In genomic region chr19:42936661-42937193, GRCm38 (mm10) we compare ENCODE assay signal across 13 mouse cellular contexts.
A peak's percentile ranks its signal among the peaks of the same experiment; 100 is the strongest.
DNase-seq lines count a peak whose midpoint lies in the region; ATAC-seq lines count a peak whose summit lies in the region.
"Had no signal": no experiment of that assay in that cellular context is flagged by ENCODE, and none has a peak within 500 bp of the region (broad histone marks: within the 10 kb centered on the region; RNA-seq: fewer than 3 reads in every experiment).

No protein-coding gene starts in this region.

- DNase-seq in kidney, adult 8-10 months: no peak
- peak; percentile 46 for DNase-seq in ZHBTc4 (ENCODE audit: low read depth, low spot score)
- peak; percentile 34 for DNase-seq in embryo, embryonic 11.5 days (ENCODE audit: low read depth, low spot score)
- DNase-seq in adrenal gland, postnatal 36 days: no peak
- no peak for DNase-seq in left cerebral cortex, postnatal 36 days (ENCODE audit: low spot score in 2 of 2)
- no peak for DNase-seq in left cerebral cortex, adult 9 months (ENCODE audit: low spot score in 2 of 2)
- DNase-seq: cerebellum, adult 11-12 months; gastrocnemius, postnatal 14 days; liver, embryonic 13.5 days; thymus, postnatal 36 days had no signal

- 10% methylated on average over 9 of the region's 9 CpGs for WGBS in kidney, embryonic 16.5 days
- WGBS in limb, embryonic 13.5 days: 1% methylated on average over 9 of the region's 9 CpGs

- no peak overlapping the region for H3K9ac ChIP-seq in kidney, embryonic 16.5 days (replicated peaks; ENCODE audit: low read length)
- no peak overlapping the region for H3K9ac ChIP-seq in limb, embryonic 13.5 days
- H3K9ac ChIP-seq: liver, embryonic 13.5 days had no signal

- peaks cover 11% of the 10 kb centered on the region for H3K4me1 ChIP-seq in kidney, embryonic 16.5 days (ENCODE audit: insufficient read depth, low read length)
- H3K4me1 ChIP-seq in limb, embryonic 13.5 days: peaks cover 44% of the 10 kb centered on the region
- H3K4me1 ChIP-seq: liver, embryonic 13.5 days; megakaryocyte, embryonic 14.5 days had no signal

- no peaks in the 10 kb centered on the region for H3K36me3 ChIP-seq in kidney, embryonic 16.5 days (ENCODE audit: insufficient read depth, low read length)
- no peaks in the 10 kb centered on the region for H3K36me3 ChIP-seq in limb, embryonic 13.5 days
- H3K36me3 ChIP-seq: liver, embryonic 13.5 days had no signal

- no peaks in the 10 kb centered on the region for H3K27me3 ChIP-seq in kidney, embryonic 16.5 days (ENCODE audit: insufficient read depth, low read length)
- H3K27me3 ChIP-seq in limb, embryonic 13.5 days: no peaks in the 10 kb centered on the region
- H3K27me3 ChIP-seq: liver, embryonic 13.5 days had no signal

- H3K4me3 ChIP-seq in kidney, embryonic 16.5 days (ENCODE audit: low read length): no peak overlapping the region
- no peak overlapping the region for H3K4me3 ChIP-seq in limb, embryonic 13.5 days
- H3K4me3 ChIP-seq: liver, embryonic 13.5 days; megakaryocyte, embryonic 14.5 days had no signal

- intact Hi-C loops in left cerebral cortex, postnatal 36 days (cut with DNase I): no loop called here

- ATAC-seq in kidney, embryonic 16.5 days (ENCODE audit: low FRiP score, low TSS enrichment): peak; percentile 61; the same call in 1 of the 2 replicates
- ATAC-seq in limb, embryonic 13.5 days (ENCODE audit: low FRiP score, low read depth): peak; percentile 89

- 0 out of 2 replicates have a peak overlapping the region, but pooled peaks have one; percentile 4 for H3K4me2 ChIP-seq in kidney, embryonic 16.5 days (replicated peaks; ENCODE audit: low read depth, low read length)
- H3K4me2 ChIP-seq in limb, embryonic 13.5 days (replicated peaks): peak overlapping the region; percentile 17
- H3K4me2 ChIP-seq: liver, embryonic 13.5 days had no signal

- no peak overlapping the region for H3K27ac ChIP-seq in kidney, embryonic 16.5 days (ENCODE audit: low read length)
- H3K27ac ChIP-seq in limb, embryonic 13.5 days: peak overlapping the region; percentile 70; the same call in 1 of the 2 replicates
- H3K27ac ChIP-seq: liver, embryonic 13.5 days had no signal

- no peaks in the 10 kb centered on the region; the same call in 1 of the 2 replicates for H3K9me3 ChIP-seq in kidney, embryonic 16.5 days (ENCODE audit: low read length)
- H3K9me3 ChIP-seq in limb, embryonic 13.5 days: no peaks in the 10 kb centered on the region
- H3K9me3 ChIP-seq: liver, embryonic 13.5 days had no signal

Comparison
In these comparisons a context has a peak if more than half of its experiments do, and no peak if none do; other contexts are left out.
1. DNase-seq: peak in ZHBTc4 (single experiment) and embryo, embryonic 11.5 days (single experiment); none in kidney, adult 8-10 months (0 of 2), adrenal gland, postnatal 36 days (0 of 2), left cerebral cortex, postnatal 36 days (0 of 2) and left cerebral cortex, adult 9 months (0 of 2).